Mouse (Mus musculus): ENCODE results near the gene Msh5. TPM values are rescaled to one million over a fixed set of nuclear protein-coding genes. Genes with fewer than 3 reads are reported as not detected.
"Not testable (repeated sequence)": the region's sequence is repeated elsewhere in the genome, so short reads cannot be mapped to it uniquely, and the experiment has no call there.

Msh5 gene
- total RNA-seq, 4 experiments from 2014 or later = not detected

DNA sequence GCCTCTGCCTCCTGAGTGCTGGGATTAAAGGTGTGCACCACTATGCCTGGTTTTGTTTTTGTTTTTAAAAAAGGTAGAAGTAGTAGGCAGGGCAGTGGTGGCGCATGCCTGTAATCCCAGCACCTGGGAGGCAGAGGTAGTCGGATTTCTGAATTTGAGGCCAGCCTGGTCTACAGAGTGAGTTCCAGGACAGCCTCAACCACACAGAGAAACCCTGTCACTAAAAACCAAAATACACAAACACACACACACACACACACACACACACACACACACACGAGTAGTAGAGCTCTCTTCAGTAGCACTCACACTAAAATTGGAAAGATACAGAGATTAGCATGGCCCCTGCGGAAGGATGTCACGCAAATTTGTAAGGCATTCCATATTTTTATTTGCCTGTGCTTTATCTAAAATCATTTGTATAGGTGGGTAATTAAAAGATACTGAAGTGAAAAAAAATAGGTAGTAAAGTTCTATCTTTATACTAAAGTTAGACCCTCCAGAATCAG lies 2.4 kb upstream of the Msh5 start:
- DNase-seq (ENCODE audit: low spot score in 2 of 2) = no peak

DNA sequence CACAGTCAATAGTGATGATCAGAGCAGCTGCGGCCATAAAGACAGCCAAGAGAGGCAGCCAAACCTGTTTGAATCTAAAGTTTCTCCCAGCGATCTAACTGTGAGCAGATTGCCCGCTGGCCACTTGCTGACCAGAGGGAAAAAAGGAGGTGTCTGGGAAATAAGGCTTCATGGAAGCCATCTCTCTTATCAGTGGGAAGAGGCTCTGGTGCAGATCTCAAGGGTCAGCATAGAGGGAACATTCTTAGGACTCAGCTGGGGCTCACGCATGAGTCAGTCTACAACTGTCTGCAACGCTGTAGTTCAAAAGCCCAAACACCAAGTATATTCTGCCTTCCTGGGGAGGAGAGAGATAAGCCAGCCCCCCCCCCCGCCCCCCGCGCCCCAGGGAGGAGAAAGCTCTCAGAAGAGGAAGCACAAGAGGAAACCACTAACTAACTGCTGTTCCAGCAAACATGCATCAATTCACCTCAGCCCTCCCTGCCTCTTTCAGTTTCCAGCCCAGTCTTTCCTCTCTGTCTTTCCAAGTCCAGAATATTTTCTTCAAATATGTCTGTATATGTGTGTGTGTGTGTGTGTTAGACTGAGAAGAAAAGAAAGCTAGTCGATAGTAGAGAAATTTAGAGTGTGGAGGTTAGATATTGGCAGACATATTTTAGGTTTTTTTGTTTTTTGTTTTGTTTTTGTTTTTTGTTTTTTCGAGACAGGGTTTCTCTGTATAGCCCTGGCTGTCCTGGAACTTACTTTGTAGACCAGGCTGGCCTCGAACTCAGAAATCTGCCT lies 1.8 kb upstream of the Msh5 start:
- DNase-seq (ENCODE audit: low spot score in 2 of 2) = no peak

DNA sequence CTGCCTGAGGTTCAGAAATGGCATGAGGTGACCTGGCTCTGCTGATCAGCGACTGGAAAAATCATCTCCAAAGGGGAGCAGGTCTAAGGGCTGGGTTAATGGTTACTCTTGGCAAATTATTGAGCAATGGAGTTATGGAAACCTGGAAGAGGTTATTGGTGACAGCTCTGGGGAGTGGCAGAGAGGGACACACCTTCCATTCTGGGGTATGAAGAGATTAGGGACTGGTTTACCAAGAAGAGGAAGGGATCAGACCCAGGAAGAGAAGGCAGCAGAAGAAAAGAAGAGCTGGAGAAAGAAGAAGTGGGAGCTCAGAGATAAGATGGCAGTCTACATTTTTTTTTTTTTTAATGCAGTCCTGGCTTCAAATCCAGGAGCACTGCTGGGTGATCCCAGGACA lies 1.1 kb upstream of the Msh5 start:
- DNase-seq (ENCODE audit: low spot score in 2 of 2) = no peak

DNA sequence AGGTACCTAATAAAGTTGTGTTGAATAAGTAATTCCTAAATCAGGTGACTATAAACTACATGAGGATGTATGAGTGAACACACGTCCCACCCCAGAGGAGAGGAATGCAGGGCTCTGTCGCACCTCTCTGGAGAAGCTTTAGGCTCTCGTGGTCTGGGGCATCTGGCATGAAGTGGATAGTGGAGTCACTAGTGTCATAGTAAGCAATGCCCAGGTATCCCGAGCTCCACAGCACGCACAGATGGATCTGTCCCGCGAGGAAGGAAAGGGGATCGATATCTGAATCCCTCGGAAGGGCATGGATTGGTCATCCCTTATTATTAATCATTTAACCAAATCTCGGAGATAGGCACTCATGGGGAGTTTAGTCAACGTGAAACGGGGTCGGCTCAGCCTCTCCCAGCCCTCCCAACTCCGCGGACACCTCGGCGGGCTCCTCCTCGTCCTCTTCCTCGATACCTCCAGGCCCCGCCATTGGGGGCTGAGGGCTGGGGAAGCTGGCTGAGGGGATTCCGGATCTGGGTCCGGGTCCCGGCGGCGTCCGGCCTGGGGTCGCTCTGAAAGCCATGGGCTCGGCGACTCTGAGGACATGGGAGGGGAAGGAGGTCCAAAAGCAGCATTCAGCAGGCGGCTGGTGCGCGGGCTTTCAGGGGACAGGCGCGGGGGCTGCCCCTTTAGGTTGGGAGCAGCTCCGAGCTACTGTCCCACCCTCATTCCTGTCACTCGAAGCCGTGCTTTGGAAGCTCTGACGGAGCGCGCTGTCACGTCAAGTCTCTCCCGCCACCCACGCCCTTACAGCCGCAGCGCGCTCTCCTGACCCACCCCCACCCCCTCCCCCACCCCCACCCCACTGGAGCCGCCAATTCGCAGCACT lies 501 bp downstream of the Msh5 start:
- no peak for DNase-seq (ENCODE audit: low spot score in 2 of 2)

DNA sequence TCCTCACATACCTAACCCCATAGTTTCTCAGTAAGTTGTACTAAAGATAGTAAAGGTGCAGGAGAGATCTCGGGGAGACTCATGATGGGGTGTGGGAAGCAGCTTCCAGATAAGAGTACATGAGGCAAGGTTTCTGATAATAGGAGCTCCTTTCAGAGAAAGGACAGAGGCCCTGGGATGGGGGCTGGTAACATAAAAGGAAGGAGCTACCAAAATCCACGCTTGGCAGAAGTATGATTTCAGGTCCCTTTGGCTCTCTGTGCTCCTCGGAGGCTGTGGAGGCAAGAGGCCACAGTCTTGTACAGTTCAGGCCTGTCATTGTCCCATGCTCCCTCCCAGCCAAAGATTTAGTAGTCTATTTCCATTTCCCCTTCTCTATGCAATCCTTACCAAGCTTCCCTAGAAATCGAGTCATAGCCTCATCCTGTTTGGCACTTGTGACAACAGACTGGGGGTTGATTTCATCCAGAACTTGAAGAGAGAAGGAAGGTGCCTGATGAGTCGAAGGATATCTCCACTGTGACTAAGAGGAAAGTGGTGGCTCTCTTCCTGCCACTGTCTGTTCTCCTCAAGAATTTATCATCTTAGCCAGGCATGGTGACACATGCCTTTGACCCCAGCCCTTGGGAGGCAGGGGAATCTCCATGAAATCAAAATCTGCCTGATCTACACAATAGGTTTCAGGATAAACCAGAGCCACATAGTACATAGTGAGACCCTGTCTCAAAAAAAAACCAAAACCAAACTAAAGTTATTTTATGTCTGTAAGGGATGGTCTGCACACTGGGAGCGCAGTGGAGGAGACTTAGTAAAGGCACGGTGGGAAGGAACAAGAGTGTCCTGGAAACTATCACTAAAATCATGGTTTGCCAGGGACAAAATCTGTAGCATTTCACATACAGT lies 1.4 kb downstream of the Msh5 start:
- DNase-seq (ENCODE audit: low spot score in 2 of 2) = no peak

DNA sequence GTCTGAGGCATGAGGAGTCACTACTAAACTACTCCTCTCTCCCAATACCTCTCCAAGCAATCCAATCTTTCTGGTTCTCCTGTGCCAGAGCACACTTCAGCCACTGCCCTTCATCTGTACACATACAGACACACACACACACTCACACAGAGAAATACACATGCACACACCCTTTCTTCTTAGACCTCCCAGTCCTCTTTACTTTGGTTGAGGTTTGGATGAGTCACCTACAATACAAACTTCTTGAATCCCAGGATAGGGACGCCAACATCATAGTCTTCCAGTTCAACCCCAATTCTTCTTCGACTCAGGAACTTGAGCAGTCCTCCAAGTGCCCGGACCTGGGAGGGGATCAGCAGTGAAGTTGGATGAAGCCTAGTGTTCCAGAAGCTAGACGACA lies 2.8 kb downstream of the Msh5 start:
- no peak for DNase-seq (ENCODE audit: low spot score in 2 of 2)

DNA sequence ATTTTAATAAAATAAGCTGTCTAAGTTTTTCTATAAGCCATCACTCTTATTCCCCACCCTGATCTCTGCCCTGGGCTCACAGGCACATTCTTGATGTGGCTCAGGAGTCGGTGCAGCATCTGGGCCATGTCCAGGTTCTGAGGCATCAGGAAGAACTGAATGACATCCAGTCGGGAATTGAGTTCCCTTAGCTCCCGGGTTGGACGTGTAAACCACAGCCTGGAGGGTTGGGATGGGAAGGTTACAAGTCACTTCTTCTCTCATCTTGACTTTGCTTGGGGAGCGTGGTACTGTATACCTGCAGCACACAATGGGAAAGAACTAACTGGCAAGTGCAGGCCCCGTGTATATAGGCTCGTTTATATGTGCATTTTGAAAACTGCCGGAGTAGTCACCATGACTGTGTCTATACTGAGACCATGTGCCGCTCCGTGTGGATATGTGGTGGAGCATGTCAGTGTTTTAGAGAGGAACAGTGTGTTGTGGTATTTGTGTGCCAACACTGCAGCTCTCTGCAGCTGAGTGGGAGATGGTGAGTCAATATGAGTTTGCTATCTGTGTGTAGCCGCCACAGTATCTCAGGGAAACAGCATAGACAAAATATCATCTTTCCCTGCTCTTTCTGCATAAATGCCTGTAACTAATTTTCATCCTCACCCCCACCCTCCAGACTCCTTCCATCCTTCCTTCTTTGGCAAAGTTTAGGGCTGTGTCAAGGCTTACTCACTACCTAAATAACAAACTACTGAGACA lies 7.2 kb downstream of the Msh5 start:
- no peak for DNase-seq (ENCODE audit: low spot score in 2 of 2)

DNA sequence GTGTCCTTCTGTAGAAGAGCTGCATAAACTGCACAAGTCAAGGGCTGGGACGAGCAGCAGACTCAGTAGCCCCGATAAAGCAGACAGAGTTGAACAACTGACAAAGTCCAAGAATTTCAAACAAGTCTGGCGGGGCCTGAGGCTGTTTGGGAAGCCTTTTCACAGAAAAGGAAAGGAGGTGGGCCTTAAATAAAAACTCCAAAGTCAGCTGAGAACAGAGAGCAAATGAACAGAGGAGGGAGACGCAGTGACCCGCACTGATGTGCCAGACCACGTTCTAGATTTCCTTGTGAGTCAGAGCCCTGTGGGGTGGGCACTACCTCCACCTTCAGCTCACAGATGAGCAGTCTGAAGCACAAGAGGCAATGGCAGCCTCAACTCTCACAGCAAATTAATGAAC lies 11.6 kb downstream of the Msh5 start:
- no peak for DNase-seq (ENCODE audit: low spot score in 2 of 2)

DNA sequence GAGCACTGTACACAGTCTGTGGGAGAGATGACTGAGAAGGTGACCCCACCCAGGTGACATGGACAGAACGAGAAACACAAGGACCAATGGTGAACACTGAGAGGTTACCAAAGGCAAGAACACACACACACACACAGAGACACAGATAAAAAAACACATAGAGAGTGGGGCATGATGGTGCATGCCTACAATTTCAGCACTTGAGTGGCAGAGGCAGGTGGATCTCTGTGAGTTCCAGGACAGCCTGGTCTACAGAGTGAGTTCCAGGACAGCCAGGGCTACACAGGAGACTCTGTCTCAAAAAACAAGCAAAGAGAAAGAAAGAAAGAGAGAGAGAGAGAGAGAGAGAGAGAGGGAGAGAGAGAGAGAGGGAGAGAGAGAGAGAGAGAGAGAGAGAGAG lies 12.8 kb downstream of the Msh5 start:
- DNase-seq (ENCODE audit: low spot score in 2 of 2) = not testable (repeated sequence)

DNA sequence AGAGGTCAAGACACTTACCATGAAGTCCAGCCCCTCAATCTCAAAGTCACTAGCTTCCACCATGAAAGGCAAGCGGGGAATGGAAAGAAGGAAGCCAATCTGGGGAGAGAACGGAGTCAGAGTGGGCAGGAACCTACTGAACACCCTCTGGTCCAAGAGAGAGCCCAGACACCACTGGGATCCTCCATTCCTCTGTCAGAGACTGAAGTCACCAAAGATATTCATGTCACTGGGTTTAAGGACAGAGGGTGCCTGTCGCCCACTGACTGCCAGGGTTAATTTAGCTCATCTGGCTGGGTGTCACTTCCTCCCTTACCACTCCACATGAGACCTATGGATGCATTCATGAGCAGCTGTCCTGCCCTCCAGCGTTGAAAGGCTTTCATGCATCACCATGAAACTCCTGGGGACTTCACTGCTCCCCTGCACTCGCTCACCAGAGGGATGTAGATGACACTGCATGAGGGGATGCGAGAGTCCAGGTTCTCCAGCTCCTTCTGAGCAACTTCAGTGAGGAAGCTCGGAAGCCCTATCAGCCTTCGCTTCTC lies 14.1 kb downstream of the Msh5 start:
- DNase-seq (ENCODE audit: low spot score in 2 of 2) = no peak

DNA sequence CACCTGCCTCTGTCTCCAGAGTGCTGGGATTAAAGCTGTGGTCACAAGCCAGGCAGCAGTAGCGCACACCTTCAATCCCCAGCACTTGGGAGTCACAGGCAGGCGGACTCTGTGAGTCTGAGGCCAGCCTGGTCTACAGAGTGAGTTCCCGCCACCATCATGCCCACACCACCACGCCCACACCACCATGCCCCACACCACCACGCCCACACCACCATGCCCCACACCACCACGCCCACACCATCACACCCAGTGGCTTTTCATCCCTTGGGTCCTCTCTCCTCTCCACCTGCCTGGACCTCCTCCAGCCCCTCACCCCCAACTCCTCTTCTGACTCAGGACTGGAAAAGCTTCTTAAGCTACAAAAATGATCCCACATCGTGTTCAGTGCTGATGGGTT lies 14.7 kb downstream of the Msh5 start:
- DNase-seq (ENCODE audit: low spot score in 2 of 2) = no peak

DNA sequence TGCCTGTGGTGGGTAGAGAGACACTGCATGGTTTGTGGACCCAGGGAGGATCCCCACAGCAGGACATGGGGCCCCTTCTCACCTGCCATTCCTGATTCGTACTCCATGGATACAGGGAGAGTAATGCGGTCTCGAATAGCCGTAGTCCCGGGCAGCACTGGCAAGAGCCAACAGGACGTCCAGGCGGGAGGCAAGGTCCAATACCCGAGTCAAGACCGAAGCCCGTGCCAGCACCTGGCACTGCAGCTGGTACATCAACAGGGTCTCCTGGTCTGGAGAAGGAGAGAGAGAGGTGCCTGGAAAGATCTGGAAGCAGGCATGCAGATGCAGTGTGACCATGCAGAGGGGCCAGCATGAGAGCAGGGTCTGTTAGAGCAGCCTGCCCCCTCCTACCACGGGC lies 15.3 kb downstream of the Msh5 start:
- no peak for DNase-seq (ENCODE audit: low spot score in 2 of 2)

DNA sequence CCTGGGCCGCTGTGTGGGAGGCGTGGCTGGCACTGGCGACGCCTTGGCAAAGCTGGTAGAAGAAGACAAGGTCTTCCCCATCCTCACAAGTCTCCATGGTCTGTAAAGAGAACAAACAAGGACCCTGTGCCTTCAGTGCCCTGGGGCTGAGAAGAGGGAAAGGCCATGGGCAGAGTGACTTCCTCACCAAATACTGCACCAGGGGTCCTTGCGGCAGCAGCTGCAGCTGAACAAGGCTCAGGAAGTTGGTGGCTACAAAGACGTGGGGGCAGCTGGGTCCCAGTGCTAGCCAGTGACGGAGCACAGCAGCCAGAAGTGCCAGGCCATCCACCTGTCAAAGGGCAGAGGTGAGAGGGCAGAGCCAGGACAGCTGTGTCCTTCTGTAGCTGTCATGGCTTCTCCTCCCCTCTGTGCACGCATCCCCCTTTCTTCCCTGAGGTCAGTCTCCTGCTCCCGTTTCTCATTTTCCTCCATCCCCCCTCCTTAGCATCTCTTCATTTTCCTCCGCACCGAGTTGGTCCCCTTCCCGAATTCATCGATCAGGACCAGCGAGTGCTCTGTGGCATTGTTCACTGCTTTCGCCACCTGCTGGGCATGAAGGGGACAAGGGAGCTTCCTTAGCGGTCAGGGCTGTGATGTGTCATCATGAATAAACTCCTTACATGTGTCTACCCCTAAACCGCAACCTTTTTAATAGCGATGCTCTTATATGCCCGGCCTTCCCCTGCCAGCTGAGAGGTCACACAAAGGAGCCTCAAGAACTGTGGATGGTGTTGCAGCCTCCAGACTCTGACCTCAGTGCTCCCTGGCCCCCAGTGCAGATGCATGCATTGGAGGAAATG lies 16.6 kb downstream of the Msh5 start:
- no peak for DNase-seq (ENCODE audit: low spot score in 2 of 2)

DNA sequence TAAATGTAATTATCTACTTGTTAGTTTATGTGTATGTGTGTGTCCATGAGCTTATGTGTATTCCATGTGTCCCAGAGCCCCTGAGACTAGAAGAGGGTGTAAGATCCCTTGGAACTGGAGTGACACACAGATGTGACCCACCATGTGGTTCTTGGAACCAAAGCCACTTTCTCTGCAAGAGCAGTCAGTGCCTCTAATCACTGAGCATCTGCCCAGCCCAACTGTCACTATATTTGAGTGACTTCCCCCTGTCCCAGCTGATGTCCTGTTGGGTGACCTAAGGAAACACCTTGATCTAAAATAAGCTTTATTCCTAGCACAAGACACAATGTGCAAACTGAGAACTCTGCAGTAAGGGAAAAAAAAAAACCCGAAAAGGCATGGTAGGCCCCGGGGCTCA lies 18.2 kb downstream of the Msh5 start:
- DNase-seq (ENCODE audit: low spot score in 2 of 2) = no peak

DNA sequence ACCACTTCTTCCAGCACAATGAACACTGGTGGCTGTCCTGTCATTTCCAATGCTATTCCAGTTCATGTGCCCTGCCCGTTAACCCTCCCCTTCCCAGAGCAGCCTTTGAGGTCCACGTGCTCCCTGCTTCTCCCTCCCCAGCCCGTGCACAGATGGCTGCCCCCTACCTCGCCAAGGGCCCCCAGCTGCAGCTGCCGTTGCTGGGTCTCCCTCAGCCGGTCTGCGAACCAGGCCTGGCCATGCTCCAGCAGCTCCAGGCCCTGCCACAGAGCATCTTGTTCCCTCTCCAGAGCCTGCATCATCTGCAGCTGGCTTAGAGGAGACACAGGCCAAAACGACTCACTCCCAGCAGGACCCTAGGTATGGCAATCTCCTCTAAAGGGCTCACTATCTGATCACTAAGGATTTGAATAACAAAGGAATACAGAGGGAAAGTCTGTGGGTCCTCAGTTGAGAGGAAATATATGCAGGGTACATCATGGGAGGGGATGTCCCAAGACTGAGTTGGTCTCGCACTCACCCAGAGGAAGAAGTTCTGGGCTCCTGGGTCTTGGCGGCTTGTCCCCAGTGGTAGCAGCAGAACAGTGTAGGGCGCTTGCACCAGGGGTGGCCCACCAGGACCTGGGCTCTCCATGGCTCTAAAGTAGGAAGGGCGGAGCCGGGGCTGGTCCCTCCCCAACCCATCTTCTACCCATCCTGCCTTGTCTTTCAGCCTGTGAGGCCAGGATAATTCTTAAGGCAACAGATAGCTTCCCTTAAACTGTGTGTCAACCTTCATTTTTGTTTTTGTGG lies 19.1 kb downstream of the Msh5 start, which contains the start of gene Sapcd1:
Sapcd1 (minus strand) TSS at position 740 of the 792 bp plus-strand sequence.
- DNase-seq (ENCODE audit: low spot score in 2 of 2) = no peak

DNA sequence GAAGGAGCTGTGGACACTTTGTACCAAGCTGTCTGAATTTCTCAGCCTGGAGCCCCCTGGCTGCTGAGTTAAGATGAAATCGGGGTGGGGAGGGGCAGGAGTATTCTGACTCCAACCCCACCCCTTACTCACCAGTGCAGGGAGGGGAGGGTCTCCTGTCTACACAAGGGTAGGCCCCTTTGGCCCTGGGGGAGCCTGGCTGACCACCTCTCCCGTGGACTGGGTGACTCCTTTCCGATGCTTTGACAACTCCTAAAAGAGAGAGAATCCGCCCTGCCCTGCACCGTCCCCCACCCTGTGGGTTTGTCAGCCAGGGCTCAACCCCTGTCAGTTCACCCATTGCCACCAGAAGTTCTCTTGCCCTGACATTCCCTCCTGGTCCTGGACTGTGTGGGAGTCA lies 20.3 kb downstream of the Msh5 start:
- no peak for DNase-seq (ENCODE audit: low spot score in 2 of 2)

DNA sequence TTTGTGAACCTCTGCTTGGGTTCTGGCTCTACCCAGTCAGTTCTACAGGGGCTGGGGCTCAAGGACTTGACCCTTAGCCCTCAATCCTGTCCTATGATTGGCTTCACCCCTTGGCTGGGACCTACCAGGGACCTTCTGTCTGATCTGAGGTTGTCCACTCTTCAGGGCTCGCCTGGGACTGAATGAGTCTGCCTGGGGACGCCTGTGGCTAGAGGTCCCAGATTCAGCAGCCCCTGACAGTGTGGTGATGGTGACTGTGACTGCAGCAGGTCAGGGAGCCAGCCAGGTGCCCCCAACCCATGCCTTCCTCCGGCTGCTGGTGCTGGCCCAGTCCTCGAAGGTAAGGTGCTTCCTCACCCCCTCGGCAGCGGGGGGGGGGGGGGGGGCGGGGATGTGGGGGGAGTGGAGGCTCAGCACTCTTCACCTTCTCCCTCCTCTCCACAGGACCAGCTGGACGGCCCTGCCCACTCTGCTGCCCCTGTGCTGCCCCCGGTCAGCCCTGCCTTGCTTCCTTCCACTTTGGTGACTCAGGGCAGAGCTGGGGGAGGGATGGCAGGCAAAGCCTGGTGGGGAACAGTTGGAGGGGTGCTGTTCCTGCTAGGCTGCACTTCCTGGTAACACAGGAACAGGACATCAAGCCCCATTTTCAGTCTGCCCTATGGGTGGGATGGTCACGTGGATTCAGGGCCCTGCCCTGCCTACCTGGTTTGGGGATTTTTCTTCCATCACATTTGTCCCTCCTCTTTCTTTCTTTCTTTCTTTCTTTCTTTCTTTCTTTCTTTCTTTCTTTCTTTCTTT lies 21.7 kb downstream of the Msh5 start:
- no peak for DNase-seq (ENCODE audit: low spot score in 2 of 2)

DNA sequence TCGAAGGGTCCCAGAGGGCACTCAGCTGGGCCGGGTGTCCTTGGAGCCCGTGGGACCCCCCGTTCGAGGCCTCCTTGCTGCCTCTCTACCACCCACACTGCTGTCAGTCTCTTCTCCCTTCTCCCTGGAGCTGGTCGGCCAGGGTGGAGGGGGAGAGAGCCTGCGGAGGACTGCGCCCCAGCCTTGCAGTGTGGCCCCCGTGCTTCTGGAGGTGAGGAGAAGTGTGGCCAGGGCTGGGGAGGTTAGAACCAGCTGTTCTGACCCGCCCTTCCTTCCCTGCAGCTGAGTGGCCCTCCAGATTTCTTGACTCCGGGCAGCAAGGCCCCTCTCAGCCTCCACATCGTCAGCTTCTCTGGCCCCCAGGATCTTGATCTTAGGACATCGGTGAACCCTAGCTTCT lies 22.3 kb downstream of the Msh5 start:
- no peak for DNase-seq (ENCODE audit: low spot score in 2 of 2)

Measured in gastrocnemius, adult 8-10 months (tissue).